Mouse (Mus musculus): ENCODE measurements around the gene Rab28. TPM values are rescaled to one million over a fixed set of nuclear protein-coding genes. Genes with fewer than 3 reads are reported as not detected.

The Rab28 gene
- polyA plus RNA-seq, 1 experiment from 2014 or later, result 59.4 TPM

DNA sequence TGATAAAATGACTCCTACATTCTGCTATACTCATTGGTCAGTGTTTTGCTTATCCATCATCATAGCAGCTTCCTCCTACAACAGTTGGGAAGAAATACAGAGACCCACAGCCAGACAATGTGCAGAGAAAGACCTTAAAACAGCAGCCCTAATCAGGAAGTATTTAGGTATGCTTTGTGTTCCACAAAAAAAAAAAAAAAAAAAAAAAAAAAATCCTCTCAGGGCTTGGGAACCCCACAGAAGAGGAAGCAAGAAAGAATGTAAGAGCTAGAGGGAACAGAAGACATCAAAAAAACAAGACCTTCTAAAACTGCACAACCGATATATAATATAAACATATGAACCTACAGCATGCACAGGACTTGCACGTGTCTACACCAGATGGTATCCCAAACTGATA, 24.0 kb downstream of the Rab28 start:
- Histone ChIP-seq H3K36me3 (ENCODE audit: control insufficient read depth, insufficient read depth, low read length) (peaks cover 3% of the 10 kb centered on the region; the same call in 1 of the 2 replicates), H3K4me1 (ENCODE audit: control insufficient read depth, insufficient read depth, low read depth, low read length) (no peaks in the 10 kb centered on the region)
- 97% methylated on average over 2 of the region's 2 CpGs for WGBS

DNA sequence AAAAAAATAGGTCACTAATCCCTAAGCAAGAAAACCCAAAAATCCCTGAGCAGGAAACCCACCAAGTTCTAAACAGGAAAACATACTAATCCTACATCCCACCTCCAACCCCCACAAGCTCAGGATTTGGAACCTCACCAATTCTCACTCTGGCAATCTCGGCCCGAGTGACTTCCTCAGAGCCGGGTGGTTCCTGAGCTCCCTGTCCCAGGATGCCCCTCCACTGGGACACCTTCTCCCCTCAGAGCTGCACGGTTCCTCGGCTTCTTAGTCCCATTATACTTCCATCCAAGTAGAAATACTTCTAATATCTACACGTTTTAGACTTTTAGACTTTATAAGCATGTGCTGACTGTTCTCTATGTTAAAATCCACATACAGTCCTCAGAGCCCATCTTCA, 41.9 kb downstream of the Rab28 start:
- Histone ChIP-seq H3K9me3 (ENCODE audit: control insufficient read depth, low read length) (no peaks in the 10 kb centered on the region), H3K36me3 (ENCODE audit: control insufficient read depth, insufficient read depth, low read length) (no peaks in the 10 kb centered on the region), H3K4me3 (ENCODE audit: low read length) (no peak overlapping the region), H3K9ac (ENCODE audit: low read depth, low read length) (no peak overlapping the region), H3K4me1 (ENCODE audit: control insufficient read depth, insufficient read depth, low read depth, low read length) (no peaks in the 10 kb centered on the region), H3K27me3 (replicated peaks; ENCODE audit: control insufficient read depth, insufficient read depth, low read length) (no peaks in the 10 kb centered on the region), H3K27ac (ENCODE audit: low read depth, low read length) (no peak overlapping the region), H3K4me2 (ENCODE audit: low read length) (no peak overlapping the region)
- 82% methylated on average over 6 of the region's 6 CpGs for WGBS
- no peak for ATAC-seq

More for the DNA sequence above, 24.0 kb downstream of the Rab28 start:
- no peak for ATAC-seq
- Histone ChIP-seq H3K4me3 (ENCODE audit: low read length) (no peak overlapping the region), H3K27ac (ENCODE audit: low read depth, low read length) (no peak overlapping the region), H3K4me2 (ENCODE audit: low read length) (no peak overlapping the region), H3K9me3 (ENCODE audit: control insufficient read depth, low read length) (no peaks in the 10 kb centered on the region), H3K27me3 (replicated peaks; ENCODE audit: control insufficient read depth, insufficient read depth, low read length) (no peaks in the 10 kb centered on the region), H3K9ac (ENCODE audit: low read depth, low read length) (no peak overlapping the region)

DNA sequence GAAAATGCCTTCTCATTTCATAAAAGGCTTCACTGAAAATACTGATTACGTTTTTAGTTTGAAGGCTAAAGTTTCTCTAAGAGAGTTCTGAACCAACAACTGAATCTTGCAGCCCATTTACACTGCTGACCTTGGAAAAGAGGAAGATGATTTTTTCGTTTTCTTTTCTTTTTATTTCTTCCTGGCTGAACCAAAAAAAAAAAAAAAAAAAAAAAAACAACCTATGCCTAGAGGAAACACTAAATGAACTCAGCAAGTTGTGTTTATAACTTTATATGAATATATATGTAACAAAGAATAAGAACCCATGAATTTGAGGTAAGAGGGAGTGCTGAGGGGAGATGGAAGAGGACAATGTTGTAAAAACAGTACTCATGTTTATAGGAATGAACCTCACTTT, 71.2 kb downstream of the Rab28 start:
- Histone ChIP-seq H3K4me1 (ENCODE audit: control insufficient read depth, insufficient read depth, low read depth, low read length) (no peaks in the 10 kb centered on the region), H3K9me3 (ENCODE audit: control insufficient read depth, low read length) (no peaks in the 10 kb centered on the region), H3K4me2 (ENCODE audit: low read length) (no peak overlapping the region), H3K27me3 (replicated peaks; ENCODE audit: control insufficient read depth, insufficient read depth, low read length) (no peaks in the 10 kb centered on the region), H3K36me3 (ENCODE audit: control insufficient read depth, insufficient read depth, low read length) (no peaks in the 10 kb centered on the region), H3K9ac (ENCODE audit: low read depth, low read length) (no peak overlapping the region), H3K27ac (ENCODE audit: low read depth, low read length) (no peak overlapping the region), H3K4me3 (ENCODE audit: low read length) (no peak overlapping the region)
- WGBS, result 82% methylated on average over 2 of the region's 2 CpGs
- ATAC-seq, result no peak

DNA sequence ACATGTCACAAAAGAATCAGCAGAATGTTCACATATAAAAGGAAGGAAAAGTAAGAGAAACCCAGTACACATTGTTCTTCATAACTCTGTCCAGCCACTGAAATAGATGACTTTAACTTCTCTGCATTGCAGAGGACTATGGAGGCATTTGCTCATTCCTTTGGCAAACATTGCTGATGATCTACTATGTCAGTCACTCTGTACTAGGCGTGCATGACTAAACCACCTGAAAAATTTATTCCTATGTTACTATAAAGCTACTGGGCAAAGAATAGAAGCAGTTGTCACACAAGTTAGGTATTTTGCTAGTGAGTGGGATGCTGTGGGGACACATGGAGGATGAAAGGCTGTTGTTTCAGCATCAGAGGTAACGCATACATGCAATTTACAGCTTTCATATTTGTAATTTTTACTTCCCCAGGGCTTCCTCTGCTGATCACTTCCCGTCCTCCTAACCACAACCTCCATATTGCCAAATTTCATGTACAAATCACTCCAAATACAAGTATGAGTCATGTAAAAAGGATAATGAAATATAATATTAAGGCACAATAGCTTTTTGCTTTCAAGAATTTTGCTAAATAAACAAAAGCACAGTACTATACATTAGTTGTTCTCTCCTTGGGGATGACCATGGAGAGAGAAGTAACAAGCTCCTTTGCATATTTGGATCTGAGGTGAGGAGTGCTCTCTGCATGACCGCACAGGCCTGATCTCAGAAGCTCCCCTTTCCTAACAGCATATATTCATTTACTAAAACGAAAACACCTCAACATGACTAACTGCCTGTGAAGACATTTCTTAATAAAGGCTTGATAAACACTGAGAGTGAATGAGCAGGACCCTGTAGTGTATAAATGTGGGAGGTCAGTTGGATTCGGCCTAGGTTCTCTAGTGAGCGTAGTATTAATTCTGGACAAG, 80.5 kb downstream of the Rab28 start:
- no peak for ATAC-seq
- Histone ChIP-seq H3K9ac (ENCODE audit: low read depth, low read length) (no peak overlapping the region), H3K9me3 (ENCODE audit: control insufficient read depth, low read length) (no peaks in the 10 kb centered on the region), H3K4me3 (ENCODE audit: low read length) (no peak overlapping the region), H3K4me1 (ENCODE audit: control insufficient read depth, insufficient read depth, low read depth, low read length) (no peaks in the 10 kb centered on the region), H3K36me3 (ENCODE audit: control insufficient read depth, insufficient read depth, low read length) (0 out of 2 replicates have a peak, but pooled peaks cover 3% of the 10 kb centered on the region), H3K4me2 (ENCODE audit: low read length) (no peak overlapping the region), H3K27me3 (replicated peaks; ENCODE audit: control insufficient read depth, insufficient read depth, low read length) (no peaks in the 10 kb centered on the region), H3K27ac (ENCODE audit: low read depth, low read length) (no peak overlapping the region)
- 92% methylated on average over 7 of the region's 7 CpGs for WGBS

DNA sequence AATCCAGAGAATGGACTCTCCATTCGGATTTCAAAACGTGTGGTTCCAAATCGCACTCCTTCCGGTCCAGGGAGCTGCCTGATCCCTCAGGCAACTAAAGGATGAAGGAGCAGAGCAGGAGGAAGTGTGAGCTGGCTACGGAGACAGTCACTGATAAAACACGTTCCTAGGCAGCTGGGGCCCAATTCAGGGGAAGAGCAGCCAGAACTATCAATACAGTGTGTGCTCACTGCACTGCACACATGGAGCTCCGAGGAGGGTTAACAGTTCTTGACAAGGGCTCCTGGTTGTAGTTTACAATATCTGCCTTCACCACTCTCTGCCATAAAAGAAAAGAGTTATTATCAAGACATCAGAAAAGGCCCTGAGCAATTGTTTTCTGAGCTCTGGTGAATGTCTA, 82.4 kb downstream of the Rab28 start:
- H3K4me2 ChIP-seq (ENCODE audit: low read length), result no peak overlapping the region
- no peak overlapping the region for H3K27ac ChIP-seq (ENCODE audit: low read depth, low read length)
- no peaks in the 10 kb centered on the region for H3K27me3 ChIP-seq (replicated peaks; ENCODE audit: control insufficient read depth, insufficient read depth, low read length)
- ATAC-seq, result no peak
- WGBS, result 74% methylated on average over 7 of the region's 7 CpGs
- 0 out of 2 replicates have a peak, but pooled peaks cover 3% of the 10 kb centered on the region for H3K36me3 ChIP-seq (ENCODE audit: control insufficient read depth, insufficient read depth, low read length)
- H3K4me1 ChIP-seq (ENCODE audit: control insufficient read depth, insufficient read depth, low read depth, low read length), result no peaks in the 10 kb centered on the region
- H3K9ac ChIP-seq (ENCODE audit: low read depth, low read length), result no peak overlapping the region
- H3K4me3 ChIP-seq (ENCODE audit: low read length), result no peak overlapping the region
- no peaks in the 10 kb centered on the region for H3K9me3 ChIP-seq (ENCODE audit: control insufficient read depth, low read length)

DNA sequence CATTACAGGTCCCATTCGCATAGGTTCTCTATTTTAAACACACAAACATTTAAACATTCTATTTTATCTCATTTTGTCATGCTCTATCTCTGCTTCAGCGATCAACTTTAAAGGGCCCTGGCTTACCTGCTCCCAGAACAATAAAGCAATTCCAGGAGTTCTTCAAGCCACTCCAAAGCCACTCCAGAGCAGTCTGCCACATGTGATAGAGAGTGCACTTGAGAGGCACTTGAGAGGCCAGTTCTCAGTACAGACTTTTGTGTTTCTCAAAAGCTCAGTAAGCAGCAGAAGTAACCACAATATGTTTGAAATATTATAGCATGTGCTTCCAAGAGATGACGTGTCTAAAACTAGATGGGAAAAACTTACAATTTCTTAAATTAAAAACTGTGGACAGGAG, 86.2 kb downstream of the Rab28 start:
- no peaks in the 10 kb centered on the region for H3K9me3 ChIP-seq (ENCODE audit: control insufficient read depth, low read length)
- no peaks in the 10 kb centered on the region for H3K27me3 ChIP-seq (replicated peaks; ENCODE audit: control insufficient read depth, insufficient read depth, low read length)
- H3K4me1 ChIP-seq (ENCODE audit: control insufficient read depth, insufficient read depth, low read depth, low read length), result no peaks in the 10 kb centered on the region
- H3K4me3 ChIP-seq (ENCODE audit: low read length), result no peak overlapping the region
- H3K9ac ChIP-seq (ENCODE audit: low read depth, low read length), result no peak overlapping the region
- 94% methylated on average over 3 of the region's 3 CpGs for WGBS
- H3K27ac ChIP-seq (ENCODE audit: low read depth, low read length), result no peak overlapping the region
- H3K36me3 ChIP-seq (ENCODE audit: control insufficient read depth, insufficient read depth, low read length), result 0 out of 2 replicates have a peak, but pooled peaks cover 3% of the 10 kb centered on the region
- H3K4me2 ChIP-seq (ENCODE audit: low read length), result no peak overlapping the region
- ATAC-seq, result no peak

DNA sequence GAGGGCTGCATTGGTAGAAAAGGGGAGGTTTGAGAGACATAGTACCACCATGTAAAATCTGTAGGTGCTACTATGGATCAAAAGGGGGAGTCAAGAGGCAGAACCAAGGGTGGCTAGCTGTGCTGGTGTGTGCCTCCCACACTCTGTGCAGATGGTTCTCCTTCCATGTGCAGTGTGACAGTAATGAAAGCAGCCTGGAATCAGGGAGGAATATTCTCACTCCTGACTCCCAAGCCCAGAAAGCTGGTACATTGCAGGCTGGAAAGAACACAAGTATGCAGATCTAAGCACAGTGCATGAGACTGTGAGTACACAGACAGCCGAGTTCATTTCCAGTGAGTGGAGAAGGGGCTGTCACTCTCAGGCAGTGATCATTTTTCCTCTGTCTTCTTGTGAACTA, 89.0 kb downstream of the Rab28 start:
- WGBS, result 85% methylated on average over 1 of the region's 1 CpGs
- ATAC-seq, result peak; percentile 19; the same call in 1 of the 2 replicates
- Histone ChIP-seq H3K4me3 (ENCODE audit: low read length) (no peak overlapping the region), H3K27ac (ENCODE audit: low read depth, low read length) (no peak overlapping the region), H3K9me3 (ENCODE audit: control insufficient read depth, low read length) (no peaks in the 10 kb centered on the region), H3K4me2 (ENCODE audit: low read length) (no peak overlapping the region), H3K27me3 (replicated peaks; ENCODE audit: control insufficient read depth, insufficient read depth, low read length) (no peaks in the 10 kb centered on the region), H3K9ac (ENCODE audit: low read depth, low read length) (no peak overlapping the region), H3K36me3 (ENCODE audit: control insufficient read depth, insufficient read depth, low read length) (no peaks in the 10 kb centered on the region), H3K4me1 (ENCODE audit: control insufficient read depth, insufficient read depth, low read depth, low read length) (no peaks in the 10 kb centered on the region)

DNA sequence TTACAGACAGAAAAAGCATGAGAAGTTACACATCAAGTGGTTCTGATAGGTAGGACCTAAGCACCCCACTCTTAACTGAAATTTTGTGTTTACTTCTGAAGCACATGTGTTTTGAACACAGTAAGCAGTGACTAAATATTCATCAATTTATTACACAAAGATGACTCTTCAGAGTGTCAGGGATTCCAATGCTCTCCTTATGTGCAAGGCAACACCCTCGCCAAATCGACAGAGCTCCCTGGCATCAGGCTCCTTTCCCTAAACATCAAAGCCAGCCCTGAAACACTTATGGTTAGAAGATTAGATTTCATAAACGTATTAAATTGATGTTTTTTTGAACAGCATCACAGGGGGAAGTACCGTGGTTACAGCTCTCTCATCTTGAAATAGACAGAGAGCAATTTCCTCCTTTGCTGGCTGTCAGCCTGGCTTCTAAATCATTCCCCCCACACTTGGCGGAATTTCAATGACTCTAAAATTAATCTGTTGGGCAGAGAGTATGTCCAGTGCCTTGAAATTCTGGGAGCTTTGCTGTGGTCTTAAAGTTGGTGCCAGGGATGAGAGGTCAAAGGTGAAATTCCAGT, 97.4 kb downstream of the Rab28 start:
- Histone ChIP-seq H3K9me3 (ENCODE audit: control insufficient read depth, low read length) (no peaks in the 10 kb centered on the region), H3K27ac (ENCODE audit: low read depth, low read length) (no peak overlapping the region), H3K4me2 (ENCODE audit: low read length) (no peak overlapping the region), H3K9ac (ENCODE audit: low read depth, low read length) (no peak overlapping the region), H3K4me1 (ENCODE audit: control insufficient read depth, insufficient read depth, low read depth, low read length) (no peaks in the 10 kb centered on the region), H3K4me3 (ENCODE audit: low read length) (no peak overlapping the region), H3K27me3 (replicated peaks; ENCODE audit: control insufficient read depth, insufficient read depth, low read length) (no peaks in the 10 kb centered on the region), H3K36me3 (ENCODE audit: control insufficient read depth, insufficient read depth, low read length) (no peaks in the 10 kb centered on the region)
- WGBS, result 49% methylated on average over 5 of the region's 5 CpGs
- ATAC-seq, result peak; percentile 58

DNA sequence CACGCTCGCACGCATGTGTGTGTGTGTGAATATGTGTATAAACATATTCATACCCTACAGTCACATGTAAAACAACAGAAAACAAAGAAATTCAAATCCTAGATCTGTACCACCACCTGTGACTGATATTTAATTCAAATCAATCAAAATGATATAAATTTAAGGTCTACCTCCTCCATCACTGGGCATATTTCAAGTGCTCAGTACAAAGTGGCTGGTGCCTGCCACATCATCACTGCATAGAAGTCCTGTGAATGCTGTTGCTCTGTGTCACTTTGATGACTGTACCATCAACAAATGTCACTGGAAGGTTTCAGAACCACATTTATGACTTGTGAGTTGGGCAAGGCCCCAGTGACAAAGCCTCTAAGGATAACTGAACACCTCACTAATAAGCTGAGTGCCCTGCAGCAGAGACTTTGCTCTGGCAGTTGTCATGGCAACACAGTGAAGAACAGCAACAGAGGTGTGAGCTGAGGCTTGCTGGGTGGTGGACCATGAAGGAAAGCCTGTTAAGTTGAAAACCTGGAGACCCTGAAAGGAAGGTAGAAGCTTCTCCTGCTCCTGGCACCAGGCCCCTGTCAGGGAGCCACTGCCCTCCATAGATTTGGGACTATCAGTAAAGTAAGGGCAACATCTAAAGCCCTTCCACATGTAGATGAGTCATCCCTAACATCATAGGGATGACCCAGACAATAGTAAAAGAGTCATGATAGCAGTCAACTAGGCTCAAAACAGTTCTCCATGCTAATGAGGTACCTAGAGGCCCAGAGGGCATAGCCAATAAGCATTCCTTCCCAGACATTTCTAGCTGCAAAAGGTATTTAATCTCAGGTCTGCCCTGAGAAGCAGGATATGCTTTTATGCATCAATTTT, 111.5 kb downstream of the Rab28 start:
- Histone ChIP-seq H3K36me3 (ENCODE audit: control insufficient read depth, insufficient read depth, low read length) (no peaks in the 10 kb centered on the region), H3K4me3 (ENCODE audit: low read length) (no peak overlapping the region), H3K9ac (ENCODE audit: low read depth, low read length) (no peak overlapping the region), H3K27ac (ENCODE audit: low read depth, low read length) (no peak overlapping the region), H3K4me1 (ENCODE audit: control insufficient read depth, insufficient read depth, low read depth, low read length) (peaks cover 5% of the 10 kb centered on the region), H3K9me3 (ENCODE audit: control insufficient read depth, low read length) (no peaks in the 10 kb centered on the region), H3K27me3 (replicated peaks; ENCODE audit: control insufficient read depth, insufficient read depth, low read length) (no peaks in the 10 kb centered on the region), H3K4me2 (ENCODE audit: low read length) (no peak overlapping the region)
- ATAC-seq, result peak; percentile 97
- WGBS, result 94% methylated on average over 3 of the region's 3 CpGs

Measured in hindbrain, embryonic 16.5 days (tissue).